Mouse (Mus musculus): ENCODE measurements around the gene AC124502.3.
"Not testable (repeated sequence)": the region's sequence is repeated elsewhere in the genome, so short reads cannot be mapped to it uniquely, and the experiment has no call there.

AC124502.3 gene

DNA sequence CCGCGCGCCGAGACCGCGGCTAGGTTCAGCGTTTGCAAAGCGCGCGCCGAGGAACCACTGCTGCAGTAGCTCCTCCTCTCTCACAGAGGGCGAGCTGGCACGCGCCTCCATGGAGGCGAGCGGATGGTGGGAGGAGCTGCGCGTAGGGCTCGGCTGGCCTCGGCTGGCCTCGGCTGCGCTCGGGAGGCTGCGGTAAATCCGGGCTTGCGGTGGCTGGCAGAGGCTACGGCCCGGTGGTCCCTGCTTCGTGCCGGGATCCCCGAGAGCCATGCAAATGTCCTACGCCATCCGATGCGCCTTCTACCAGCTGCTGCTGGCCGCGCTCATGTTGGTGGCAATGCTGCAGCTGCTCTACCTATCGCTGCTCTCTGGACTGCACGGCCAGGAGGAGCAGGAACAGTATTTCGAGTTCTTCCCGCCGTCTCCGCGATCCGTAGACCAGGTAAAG lies at the start of gene AC124502.3, which contains the start of gene B4gat1:
AC124502.3 (plus strand) TSS at position 183 of the 448 bp plus-strand sequence.
B4gat1 (plus strand) TSS at position 118 of the 448 bp plus-strand sequence.
- peak; percentile 90 for DNase-seq (ENCODE audit: low spot score)

DNA sequence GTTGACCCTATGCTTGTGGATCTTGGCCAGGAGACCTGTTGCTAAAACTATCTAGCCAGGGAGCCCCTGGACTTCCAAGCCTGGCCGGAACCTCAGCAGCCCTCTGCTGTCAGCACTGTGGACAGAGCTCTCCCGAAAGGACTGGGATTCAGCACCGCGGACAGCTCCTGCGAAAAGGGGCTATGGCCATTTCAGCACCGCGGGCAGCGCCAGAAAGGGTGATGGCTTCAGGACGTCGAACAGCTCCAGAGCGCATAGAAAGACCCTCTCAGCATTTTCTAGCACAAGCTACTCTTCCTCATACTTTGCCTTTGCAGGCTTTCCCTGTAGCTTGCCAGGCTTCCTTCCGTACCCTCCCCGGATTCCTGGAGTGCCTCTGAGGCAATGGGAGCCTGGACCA lies 49.7 kb upstream of the AC124502.3 start:
- DNase-seq (ENCODE audit: low spot score): peak; percentile 89

DNA sequence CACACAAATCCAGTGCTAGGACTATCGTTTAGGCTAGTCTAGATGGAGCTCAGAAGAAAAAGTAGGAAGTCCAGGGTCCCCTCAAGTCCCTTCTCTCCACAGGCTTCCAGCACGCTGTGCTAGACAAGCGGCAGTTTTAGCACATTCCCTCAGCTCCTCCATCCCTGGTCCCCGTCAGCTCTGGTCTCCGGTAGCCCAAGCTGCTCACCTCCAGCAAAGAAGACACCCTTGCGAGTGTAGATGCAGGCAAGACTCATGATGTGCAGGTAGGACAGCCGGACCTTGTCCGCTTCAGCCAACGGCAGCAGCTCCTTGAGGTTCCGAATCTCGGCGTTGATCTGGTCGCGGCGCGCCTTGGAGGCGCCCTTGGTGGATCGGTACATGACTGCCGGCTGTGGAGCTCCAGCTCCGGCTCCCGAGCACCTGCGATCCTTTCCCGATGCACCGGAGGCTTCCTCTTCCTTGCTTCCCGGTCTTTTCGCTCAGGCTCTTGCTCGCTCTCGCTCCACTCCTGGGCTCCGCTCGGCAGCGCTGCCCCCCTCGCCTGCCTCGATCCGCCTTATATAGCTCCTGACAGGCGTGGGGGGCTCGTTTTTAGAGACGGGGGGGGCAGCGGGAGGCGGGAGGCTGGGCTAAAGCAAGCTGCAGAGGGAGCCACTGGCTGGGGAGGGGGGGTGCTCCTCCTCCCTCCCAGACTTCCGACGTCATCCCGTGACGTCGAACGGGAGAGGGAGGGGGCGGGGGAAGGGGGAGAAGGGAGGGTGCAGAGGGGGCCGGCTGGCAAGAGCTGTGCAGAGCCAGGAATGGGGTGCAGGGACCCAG lies 49.0 kb upstream of the AC124502.3 start:
- no peak for DNase-seq (ENCODE audit: low spot score)

DNA sequence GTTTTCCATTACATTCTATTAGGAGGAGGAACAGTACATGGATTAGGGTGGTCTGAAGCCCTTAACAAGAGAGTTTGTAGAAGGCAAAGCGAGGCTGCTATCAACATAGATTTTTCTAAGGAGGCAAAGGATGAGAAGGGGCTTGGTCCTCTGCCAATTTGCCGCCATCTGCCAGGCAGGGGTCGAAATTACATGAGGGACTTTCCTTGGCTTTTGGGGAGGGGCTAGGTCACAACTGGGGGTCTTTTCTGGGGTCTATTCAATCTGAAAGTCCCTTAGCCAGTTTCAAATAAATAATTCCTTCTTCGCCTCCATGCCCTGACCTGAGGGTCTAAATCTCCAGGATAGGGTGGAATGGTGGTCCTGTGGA lies 48.5 kb upstream of the AC124502.3 start, which contains the start of gene Npas4:
Npas4 (minus strand) TSS at position 61 of the 370 bp plus-strand sequence.
- no peak for DNase-seq (ENCODE audit: low spot score)

DNA sequence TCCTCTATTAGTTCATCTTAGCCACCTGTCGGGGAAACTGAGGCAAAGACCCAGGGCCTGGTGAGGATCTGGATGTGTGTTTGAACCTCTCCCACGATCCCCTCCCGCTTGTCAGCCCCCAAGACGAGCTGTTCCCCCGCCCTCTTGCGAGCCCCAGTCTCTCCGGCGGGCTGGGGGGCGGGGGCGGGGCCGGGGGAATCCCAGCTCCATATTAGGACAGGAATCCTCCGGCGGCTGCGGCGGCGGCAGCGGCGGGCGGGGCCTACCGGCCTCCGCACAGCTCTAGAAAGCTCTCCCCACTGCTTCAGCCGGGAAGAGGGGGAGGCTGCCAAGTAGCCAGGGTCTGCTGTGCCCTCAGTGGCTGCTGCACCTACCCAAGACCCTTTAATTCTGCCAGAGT lies 48.0 kb upstream of the AC124502.3 start:
- DNase-seq (ENCODE audit: low spot score): no peak

DNA sequence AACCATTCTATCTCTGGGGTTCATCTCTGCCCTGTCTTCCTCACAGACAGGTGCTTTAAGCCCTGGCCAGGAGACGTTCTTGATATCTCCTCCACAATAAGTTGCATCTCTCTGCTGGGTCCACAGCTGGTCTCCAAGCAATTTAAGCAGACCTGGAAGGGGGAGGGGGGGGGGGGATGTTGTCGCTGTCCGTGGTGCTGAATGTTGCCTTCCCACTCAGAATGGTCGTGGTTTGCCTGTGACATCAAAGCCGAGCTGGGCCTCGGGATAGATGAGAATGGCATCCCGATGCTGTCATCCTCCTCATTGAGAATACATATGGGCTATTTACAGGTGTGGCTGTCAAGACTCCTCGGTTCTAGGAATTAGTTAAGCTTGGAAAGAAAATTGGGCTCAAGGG lies 46.3 kb upstream of the AC124502.3 start:
- no peak for DNase-seq (ENCODE audit: low spot score)

DNA sequence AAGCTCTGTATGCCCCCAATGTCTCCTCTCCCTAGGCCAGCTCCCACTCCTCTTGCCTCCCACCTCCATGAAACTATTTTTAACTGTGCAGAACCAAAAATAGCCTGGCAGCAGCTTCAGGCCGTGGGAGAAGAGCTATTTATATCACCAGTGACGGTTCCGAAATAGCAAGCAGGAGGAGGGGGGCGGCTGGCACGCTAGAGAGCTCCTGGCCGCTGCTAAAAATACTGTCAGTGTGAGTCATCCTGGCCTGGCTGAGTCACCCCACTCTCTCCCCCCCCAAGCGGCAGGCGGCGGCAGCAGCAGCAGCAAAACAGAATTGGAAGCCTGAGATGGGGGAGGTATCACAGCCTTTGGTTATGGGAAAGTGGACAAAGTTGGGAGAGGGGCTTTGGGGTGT lies 45.8 kb upstream of the AC124502.3 start:
- DNase-seq (ENCODE audit: low spot score): peak; percentile 17

DNA sequence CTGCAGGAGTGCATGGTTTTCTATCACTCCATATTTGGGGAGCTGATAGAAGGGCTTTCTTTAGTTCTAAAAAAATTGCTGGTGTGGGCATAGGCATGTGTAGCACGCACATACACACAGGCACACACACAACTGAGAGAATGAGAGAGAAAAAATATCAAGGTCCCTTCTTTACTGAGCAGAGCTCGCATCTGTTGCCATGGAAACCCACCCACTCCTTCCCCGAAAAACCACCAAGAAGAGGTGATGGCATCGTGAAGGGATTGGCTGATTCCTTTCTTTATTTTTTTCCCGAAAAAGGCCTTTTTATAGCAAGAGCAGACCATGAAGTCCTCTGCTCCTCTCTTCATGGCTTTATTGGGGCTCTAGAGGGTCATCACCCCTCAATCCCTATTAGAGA lies 44.6 kb upstream of the AC124502.3 start:
- no peak for DNase-seq (ENCODE audit: low spot score)

DNA sequence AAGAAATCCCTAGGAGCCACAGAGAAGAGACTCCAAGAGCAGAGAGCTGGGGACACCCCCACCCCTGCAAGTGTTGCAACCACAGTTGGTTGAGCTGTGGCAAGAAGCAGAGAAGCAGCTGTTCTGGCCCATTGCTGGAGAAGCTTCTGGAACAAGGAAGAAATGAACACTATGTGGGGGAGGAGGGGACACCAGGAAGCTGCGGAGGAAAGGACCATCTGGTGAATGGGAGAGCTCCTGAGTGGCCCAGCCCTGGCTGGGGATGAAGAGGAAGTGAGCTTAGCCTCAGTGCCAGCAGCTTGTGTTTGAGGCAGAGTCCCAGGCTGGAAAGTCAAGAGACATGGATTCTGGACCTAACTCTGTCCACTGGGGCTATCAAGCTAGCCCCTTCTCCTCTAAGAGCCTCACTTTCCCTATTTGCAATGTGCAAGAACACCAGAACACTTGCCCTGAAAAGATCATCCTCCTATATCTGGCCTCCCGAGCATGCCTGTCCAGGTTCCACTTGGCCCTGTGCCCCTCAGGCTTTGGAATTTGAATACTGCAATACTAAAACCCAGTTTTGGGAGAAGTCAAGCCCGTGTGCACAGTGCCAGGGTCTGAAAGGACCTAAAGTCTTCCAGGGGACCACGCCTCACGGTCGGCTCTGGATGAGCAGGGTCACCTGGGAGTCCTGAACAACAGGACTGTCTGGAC lies 39.1 kb upstream of the AC124502.3 start:
- DNase-seq (ENCODE audit: low spot score): no peak

DNA sequence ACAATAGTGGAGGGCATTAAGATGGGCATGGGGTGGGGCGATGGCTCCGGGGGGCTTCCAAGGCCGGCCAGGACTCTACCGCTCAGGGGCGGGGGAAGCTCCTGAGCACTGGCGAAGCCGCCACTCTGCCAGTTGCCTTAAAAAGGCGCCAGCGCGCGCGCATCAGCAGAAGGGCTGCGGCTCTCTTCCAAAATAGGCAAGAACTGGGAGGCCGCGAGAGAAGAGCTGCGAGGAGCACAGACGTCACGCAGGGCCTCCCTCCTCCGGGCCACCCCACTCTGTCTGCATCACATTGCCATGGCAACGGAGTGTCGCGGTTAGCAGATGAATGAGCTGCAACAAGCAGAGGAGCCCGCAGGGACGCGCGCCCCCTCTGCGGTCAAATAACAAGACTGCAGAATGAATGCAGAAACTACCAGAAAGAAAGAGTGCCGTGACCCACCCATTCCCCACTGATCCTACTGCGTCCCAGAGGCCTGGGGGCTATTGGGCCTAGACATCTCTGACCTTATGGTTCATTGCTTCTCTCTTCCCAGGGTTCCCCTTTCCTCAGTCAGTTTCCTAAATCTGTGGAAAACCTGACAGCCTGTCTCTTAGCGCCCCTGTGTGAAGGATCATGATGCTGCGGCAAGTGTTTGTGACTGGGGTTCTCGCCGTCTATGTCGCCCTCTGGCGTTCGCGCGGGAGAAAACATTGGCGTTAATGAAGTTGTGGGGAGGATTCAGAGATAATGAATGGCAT lies 36.9 kb upstream of the AC124502.3 start:
- peak; percentile 64 for DNase-seq (ENCODE audit: low spot score)

DNA sequence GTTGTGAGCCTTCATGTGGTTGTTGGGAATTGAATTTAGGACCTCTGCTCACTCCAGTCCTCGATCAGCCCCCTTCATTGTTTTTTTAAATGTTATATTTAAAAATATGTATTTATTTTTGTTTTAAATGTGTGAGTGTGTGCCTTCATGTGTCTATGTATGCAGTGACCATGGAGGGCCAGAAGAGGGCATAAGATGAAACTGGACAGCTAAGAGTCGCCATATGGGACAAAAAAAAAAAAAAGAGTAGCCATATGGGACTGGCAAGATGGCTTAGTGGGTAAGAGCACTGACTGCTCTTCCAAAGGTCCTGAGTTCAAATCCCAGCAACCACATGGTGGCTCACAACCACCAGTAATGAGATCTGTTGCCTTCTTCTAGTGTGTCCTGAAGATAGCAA lies 35.0 kb upstream of the AC124502.3 start:
- not testable (repeated sequence) for DNase-seq (ENCODE audit: low spot score)

DNA sequence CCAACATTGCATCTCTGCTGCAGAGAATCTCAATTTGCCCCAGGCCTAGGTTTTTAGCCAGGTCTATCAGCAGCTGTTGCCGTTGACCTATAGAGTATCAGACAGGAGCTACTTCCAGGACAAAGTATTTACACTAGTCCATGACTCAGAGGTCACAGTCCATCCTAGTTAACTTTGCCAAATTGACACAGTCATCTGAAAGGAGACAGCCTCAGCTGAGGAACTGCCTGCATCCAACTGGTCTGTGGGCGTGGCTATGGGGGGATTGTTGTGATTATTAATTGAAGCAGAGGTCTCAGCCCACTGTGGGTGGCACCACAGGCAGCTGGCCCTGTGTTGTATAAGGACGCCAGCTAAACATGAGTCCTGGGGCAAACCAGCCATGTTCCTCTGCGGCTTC lies 33.8 kb upstream of the AC124502.3 start:
- no peak for DNase-seq (ENCODE audit: low spot score)

DNA sequence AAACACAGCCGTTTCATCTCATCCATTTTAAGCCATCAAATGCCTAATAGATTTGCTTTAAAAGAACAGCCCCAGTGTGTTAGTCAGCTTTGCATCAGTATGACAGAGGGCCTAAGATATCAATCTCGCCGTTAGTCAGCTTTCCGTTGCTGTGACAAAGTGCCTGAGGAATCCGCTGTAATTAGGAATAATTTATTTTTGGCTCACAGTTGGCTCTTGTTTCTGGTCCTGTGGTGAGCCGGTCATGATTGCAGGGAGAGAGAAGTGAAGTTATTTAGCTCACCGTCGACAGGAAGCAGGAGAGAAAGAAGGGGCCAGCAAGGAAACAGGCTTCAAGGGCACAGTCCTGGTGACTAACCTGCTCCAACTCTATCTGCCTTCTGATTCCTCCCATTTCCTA lies 25.6 kb upstream of the AC124502.3 start:
- DNase-seq (ENCODE audit: low spot score): no peak

DNA sequence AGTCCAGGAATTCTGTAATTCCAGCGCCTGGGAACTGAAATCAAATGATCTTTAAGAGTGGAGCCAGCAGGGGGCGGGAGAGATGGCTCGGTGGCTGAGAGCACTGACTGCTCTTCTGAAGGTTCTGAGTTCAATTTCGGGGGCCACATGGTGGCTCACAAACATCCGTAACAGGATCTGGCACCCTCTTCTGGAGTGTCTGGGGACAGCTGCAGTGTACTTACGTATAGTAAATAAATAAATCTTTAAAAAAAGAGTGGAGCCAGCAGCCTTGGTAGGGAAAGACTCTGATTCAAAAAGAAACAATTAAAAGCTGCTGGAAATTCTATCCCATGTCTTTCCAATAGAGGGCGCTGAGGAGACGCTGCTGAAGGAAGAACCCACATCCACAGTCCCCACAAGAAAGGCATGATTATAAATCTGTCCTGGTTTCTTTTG lies 23.7 kb upstream of the AC124502.3 start:
- DNase-seq (ENCODE audit: low spot score): peak; percentile 36

DNA sequence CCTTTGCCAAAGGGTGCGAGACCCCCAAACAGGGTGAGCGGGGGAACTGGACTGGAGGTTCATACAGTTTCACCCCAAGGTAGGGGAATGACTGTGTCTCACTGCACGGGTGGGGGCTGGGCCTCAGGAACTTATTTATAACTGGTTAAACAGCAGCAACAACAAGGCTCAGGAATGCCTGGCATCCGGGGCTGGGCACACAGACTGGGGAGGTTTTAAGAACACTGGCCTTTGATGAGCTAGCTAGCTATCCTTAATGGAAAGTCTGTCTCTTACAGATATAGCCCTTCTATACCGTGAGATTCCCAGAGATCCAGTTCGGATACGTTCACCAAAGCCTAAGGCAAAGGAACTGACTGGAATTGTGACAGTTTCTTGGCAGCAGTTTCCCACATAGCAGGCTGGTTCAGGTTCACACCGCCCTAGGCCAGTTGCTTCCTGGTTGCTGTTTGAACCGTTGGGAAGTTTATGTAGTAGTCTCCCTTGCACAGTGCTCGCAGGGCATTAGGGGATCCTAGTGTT lies 22.4 kb upstream of the AC124502.3 start:
- DNase-seq (ENCODE audit: low spot score): peak; percentile 42

DNA sequence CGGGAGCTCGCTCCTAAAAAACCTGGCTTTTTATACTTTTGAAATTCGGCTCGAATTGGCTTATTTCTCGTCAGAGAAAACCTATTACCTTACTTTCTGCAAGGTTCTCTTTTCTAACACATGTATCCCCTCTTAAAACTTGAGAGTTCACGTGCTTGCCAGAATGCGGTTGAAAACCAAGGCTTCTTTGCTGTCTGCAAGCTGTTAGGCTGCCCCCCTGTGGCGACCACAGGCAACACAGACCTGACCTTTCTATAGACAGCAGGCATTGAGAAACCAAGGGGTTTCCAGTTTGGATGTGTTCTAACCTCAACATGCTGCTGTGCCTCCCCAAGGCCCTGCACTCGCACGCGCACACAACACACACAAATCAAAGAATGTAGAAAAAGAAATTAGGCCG lies 21.9 kb upstream of the AC124502.3 start:
- peak; percentile 73 for DNase-seq (ENCODE audit: low spot score)

DNA sequence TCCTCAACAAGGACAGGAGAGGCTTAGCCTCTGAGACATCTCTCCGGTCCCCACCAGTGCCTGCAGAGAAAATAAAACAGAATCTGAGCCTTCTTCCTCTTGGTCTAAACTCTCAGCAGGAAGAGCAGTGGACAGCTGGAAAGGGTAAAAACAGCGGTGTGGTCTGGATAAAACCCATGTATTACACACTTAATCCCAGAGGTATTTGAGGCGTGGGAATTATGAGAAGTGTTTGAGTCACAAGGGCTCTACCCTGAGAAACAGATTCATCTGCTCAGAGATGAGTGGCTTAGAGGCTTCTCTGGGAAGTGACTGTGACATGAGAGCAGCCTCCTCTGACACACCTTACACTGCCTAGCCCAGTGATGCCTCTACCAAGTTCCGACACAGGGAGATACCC lies 21.1 kb upstream of the AC124502.3 start:
- no peak for DNase-seq (ENCODE audit: low spot score)

DNA sequence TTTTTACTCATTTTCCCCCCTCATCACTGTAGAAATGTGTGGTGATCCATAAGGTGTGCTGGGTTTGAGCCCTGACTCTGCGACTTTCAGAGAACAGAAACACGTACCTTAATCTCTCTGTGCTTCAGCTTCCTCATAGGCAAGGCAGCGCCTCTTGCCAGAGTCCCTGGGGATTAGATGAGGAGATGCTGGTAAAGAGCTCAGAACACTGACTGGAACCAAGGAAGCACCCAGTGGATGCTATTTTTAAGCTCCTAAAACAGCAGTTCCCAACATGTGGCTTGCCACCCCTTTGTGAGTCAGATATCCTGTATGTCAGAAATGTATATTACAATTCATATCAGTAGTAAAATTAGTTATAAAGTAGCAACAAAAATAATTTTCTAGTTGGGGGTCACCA lies 20.5 kb upstream of the AC124502.3 start:
- no peak for DNase-seq (ENCODE audit: low spot score)

DNA sequence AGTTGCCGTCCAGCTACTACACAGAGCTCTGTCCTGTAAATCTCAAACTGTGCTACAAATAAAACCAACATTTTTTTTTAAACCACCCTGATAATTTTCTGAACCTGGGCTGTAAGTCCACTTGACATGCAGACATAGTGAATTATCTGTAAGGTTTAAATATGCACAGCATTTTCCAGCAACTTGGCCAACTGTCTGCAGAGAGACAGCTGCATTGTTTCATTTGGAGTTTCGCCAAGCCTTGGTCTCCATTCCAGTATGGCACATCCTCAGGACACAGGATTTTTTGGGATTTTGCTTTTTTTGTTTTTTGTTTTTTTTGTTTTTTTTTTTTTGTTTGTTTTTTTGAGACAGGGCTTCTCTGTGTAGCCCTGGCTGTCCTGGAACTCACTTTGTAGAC lies 17.3 kb upstream of the AC124502.3 start:
- no peak for DNase-seq (ENCODE audit: low spot score)

DNA sequence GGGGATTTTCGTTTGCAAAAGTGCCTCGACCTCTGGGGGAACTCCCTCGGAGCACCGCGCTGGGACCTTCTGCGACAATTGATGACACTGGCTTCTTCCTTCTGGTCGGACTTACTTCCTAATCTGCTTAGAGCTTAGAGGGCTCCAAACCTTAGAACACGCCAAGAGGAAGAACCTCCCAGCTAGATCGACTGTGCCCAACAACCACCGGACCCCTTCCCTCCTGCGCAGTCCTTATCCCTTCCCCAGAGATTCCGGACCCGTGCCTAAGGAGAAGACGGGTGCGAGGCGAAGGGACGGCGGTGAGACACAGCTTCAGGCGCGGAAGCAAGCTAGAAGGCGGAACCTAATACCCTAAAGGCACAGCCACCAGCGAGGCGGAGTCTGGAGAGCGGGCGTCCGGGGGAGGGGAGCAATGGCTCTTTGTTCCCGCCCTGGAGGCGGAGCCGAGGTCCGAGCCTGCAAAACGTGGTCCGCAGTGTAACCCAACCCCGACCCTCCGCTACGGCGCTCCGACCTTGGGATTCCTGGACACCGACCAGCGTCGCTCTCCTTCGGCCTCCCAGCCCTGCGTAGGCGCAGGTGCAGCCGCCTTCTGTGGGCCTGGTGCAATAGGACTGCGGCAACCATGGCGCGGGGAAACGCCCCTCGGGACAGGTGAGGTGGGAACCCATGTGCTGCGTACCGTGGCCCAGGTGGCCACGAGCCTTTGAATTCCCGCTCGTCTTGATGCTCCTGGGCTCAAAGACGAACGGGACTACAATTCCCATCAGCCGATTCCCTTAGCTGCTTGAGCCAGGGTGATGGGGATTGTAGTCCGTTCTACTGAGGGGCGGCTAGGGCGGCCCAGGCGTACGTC lies 14.8 kb upstream of the AC124502.3 start, which contains the start of gene Slc29a2:
Slc29a2 (plus strand) TSS at position 240 of the 859 bp plus-strand sequence.
- DNase-seq (ENCODE audit: low spot score): peak; percentile 94

DNA sequence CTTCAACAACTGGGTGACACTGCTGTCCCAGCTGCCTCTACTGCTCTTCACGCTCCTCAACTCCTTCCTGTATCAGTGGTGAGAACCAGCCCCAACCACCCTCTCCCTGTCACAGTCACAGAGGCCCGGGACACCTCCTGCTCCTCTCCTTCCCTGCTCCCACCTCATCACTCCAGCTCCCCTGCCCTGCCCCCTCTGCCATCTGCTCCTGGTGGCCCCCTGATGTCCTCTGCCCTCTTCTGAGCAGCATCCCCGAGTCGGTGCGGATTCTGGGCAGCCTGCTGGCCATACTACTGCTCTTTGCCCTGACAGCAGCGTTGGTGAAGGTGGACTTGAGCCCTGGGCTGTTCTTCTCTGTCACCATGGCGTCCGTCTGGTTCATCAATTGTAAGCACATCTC lies 12.6 kb upstream of the AC124502.3 start:
- DNase-seq (ENCODE audit: low spot score): no peak

All from lung, postnatal 25 days (tissue).